Mouse (Mus musculus) kidney, postnatal 0 days (tissue): ENCODE measurements around the gene Tunar. TPM values are rescaled to one million over a fixed set of nuclear protein-coding genes. Genes with fewer than 3 reads are reported as not detected.

ENCODE experiments used
- ATAC-seq: fragments of 200-750 bp; cut with Nextera tagmentation; replicated peaks from 2 replicates; pipeline ENCODE4 v1.8.0; 2017; ENCODE audit warnings: low read depth, moderate number of reproducible peaks, moderate TSS enrichment, moderate library complexity; ENCODE audit not compliant: low FRiP score
- DNase-seq: peaks from one replicate; pipeline ENCODE4 v3.0.0-alpha.2; 2016; ENCODE audit warnings: low spot score
- H3K27ac ChIP-seq: fragments of 300-500 bp; sonication (generic); 2 replicates; pipeline ENCODE4 v1.5.1; 2014; ENCODE audit warnings: mild to moderate bottlenecking
- H3K27me3 ChIP-seq: fragments of 300-500 bp; sonication (generic); 2 replicates; pipeline ENCODE4 v1.6.1; 2014; ENCODE audit warnings: low read length, mixed read lengths; ENCODE audit not compliant: insufficient read depth
- H3K36me3 ChIP-seq: fragments of 300-500 bp; sonication (generic); 2 replicates; pipeline ENCODE4 v1.6.1; 2014; ENCODE audit warnings: low read length, mixed read lengths; ENCODE audit not compliant: insufficient read depth
- H3K4me1 ChIP-seq: fragments of 300-500 bp; sonication (generic); replicated peaks from 2 replicates; pipeline ENCODE4 v1.6.1; 2014; ENCODE audit warnings: antibody characterized with exemption, low read length, mixed read lengths; ENCODE audit not compliant: insufficient read depth
- H3K4me2 ChIP-seq: fragments of 300-500 bp; sonication (generic); 2 replicates; pipeline ENCODE4 v1.6.1; 2014; ENCODE audit warnings: mild to moderate bottlenecking, low read length, moderate library complexity, mixed read lengths
- H3K4me3 ChIP-seq: fragments of 300-500 bp; sonication (generic); replicated peaks from 2 replicates; pipeline ENCODE4 v1.5.1; 2014; ENCODE audit warnings: low read depth, low read length
- H3K9ac ChIP-seq: fragments of 300-500 bp; sonication (generic); 2 replicates; pipeline ENCODE4 v1.6.1; 2014; ENCODE audit warnings: low read depth, low read length
- H3K9me3 ChIP-seq: fragments of 300-500 bp; sonication (generic); replicated peaks from 2 replicates; pipeline ENCODE4 v1.6.1; 2016; ENCODE audit warnings: low read length, inconsistent platforms, mixed read lengths
- CTCF ChIP-seq: IDR thresholded peaks from 2 replicates; pipeline ENCODE4 v1.5.1; 2016; ENCODE audit warnings: antibody characterized with exemption, low read depth, mild to moderate bottlenecking, moderate library complexity
- WGBS: fragments of 180-500 bp; shearing (Covaris S2); extraction: QIAGEN DNeasy Blood & Tissue Kit; methylation state at CpG from one replicate; pipeline ENCODE4 v1.1.7; 2014; 5-methylcytosine and 5-hydroxymethylcytosine counted together
- polyA plus RNA-seq: library from polyadenylated mRNA; unstranded; fragments of >200 nt; fragmentation: Nextera tagmentation; extraction: Ambion mirVana; gene quantifications from 2 replicates; pipeline ENCODE4 v1.2.1, GENCODE M21; 2015

The Tunar gene
- polyA plus RNA-seq, 1 experiment from 2014 or later = 0.12 TPM

DNA sequence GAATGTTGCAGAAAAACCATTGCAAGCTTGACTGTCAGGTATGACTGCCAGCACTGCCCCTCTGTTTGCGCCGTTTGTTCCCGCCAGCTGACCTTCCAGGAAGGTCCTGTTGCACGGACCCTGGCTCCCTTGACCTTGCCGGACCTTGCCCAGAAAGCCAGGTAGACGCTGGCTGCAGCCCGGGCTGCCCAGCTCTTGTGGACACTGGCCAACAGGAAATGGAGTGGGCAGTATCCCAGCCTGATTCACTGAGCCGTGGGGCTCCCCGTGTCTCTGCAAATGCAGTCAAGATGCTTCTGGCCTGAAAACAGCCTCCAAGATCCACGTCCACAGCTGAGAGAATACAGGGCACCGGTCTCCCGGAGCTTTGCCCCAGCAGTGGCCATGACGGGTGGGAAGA, 13.6 kb downstream of the Tunar start:
- ATAC-seq (no peak), DNase-seq (no peak)
- no peak overlapping the region for H3K9ac ChIP-seq
- no peaks in the 10 kb centered on the region for H3K27me3 ChIP-seq
- H3K27ac ChIP-seq = no peak overlapping the region
- no peak for TF ChIP-seq CTCF
- H3K36me3 ChIP-seq = no peaks in the 10 kb centered on the region
- WGBS = 75% methylated on average over 13 of the region's 13 CpGs
- H3K4me1 ChIP-seq = no peaks in the 10 kb centered on the region
- H3K4me3 ChIP-seq = no peak overlapping the region
- no peaks in the 10 kb centered on the region for H3K9me3 ChIP-seq
- H3K4me2 ChIP-seq = no peak overlapping the region

- H3K27ac ChIP-seq = no peak overlapping the region
- WGBS = 75% methylated on average over 9 of the region's 9 CpGs
- H3K4me1 ChIP-seq = no peaks in the 10 kb centered on the region
- no peaks in the 10 kb centered on the region for H3K36me3 ChIP-seq
- H3K27me3 ChIP-seq = no peaks in the 10 kb centered on the region
- no peak overlapping the region for H3K4me3 ChIP-seq
- no peaks in the 10 kb centered on the region for H3K9me3 ChIP-seq
- no peak overlapping the region for H3K9ac ChIP-seq
- ATAC-seq (no peak), DNase-seq (no peak)
- no peak overlapping the region for H3K4me2 ChIP-seq
- no peak for TF ChIP-seq CTCF
Measured at GRCm38 (mm10) chr12:105354266-105354665, 20.6 kb downstream of the Tunar start.

DNA sequence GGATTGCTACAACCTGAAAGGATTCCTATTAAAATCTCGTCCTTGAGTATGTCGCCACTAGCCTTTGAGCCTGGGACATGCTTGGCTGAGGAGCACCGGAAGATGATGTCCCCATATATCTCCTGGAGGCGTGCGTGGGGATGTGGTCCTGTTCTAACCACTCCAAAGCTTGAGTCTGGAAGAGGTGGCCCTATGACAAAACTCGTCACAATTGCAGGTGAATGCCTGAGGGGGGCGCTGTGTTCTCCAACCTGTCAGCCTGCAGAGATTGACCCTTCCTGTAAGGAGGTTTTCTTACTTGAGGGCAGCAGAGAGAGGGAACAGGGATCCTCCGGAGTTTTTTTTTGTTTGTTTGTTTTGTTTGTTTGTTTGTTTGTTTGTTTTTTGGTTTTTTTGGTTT, 21.1 kb downstream of the Tunar start:
- Histone ChIP-seq H3K27ac (no peak overlapping the region), H3K9me3 (no peaks in the 10 kb centered on the region), H3K9ac (no peak overlapping the region), H3K4me1 (no peaks in the 10 kb centered on the region), H3K4me2 (no peak overlapping the region), H3K27me3 (no peaks in the 10 kb centered on the region), H3K4me3 (no peak overlapping the region), H3K36me3 (no peaks in the 10 kb centered on the region)
- WGBS = 80% methylated on average over 8 of the region's 8 CpGs
- DNase-seq (no peak), ATAC-seq (no peak)
- no peak for TF ChIP-seq CTCF

DNA sequence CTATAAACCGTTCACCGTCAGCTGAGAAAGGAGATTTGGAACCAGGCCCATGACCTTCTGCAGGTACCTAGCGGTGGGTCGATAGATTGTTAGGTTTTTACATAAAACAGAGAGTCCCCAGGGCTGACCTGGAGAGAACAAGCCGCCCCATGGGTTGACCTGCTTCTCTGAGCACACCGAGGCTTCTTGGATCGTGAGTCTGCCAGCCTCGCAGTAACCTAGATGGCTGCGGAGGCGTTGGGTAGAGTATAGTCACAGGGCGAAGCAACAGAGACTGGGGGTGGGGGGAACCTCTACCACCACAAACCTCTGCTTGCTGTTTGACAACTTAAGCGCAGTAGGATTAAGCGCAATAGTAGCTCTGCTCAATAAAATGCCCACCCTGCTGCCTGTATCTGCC, 23.1 kb downstream of the Tunar start:
- DNase-seq (no peak), ATAC-seq (no peak)
- no peak overlapping the region for H3K27ac ChIP-seq
- no peak overlapping the region for H3K4me2 ChIP-seq
- TF ChIP-seq CTCF = no peak
- no peak overlapping the region for H3K4me3 ChIP-seq
- H3K4me1 ChIP-seq = no peaks in the 10 kb centered on the region
- H3K36me3 ChIP-seq = no peaks in the 10 kb centered on the region
- WGBS = 85% methylated on average over 13 of the region's 13 CpGs
- no peak overlapping the region for H3K9ac ChIP-seq
- H3K9me3 ChIP-seq = no peaks in the 10 kb centered on the region
- no peaks in the 10 kb centered on the region for H3K27me3 ChIP-seq

- peak; percentile 28 for DNase-seq
- Histone ChIP-seq H3K36me3 (no peaks in the 10 kb centered on the region), H3K9ac (no peak overlapping the region), H3K4me3 (no peak overlapping the region), H3K9me3 (no peaks in the 10 kb centered on the region), H3K4me2 (no peak overlapping the region), H3K27me3 (no peaks in the 10 kb centered on the region), H3K4me1 (no peaks in the 10 kb centered on the region), H3K27ac (no peak overlapping the region)
- no peak for TF ChIP-seq CTCF
- ATAC-seq = no peak
- 25% methylated on average over 2 of the region's 2 CpGs for WGBS
Measured at GRCm38 (mm10) chr12:105363648-105364047, 30.0 kb downstream of the Tunar start.

GRCm38 (mm10) chr12:105374564-105374963, 40.9 kb downstream of the Tunar start:
- Histone ChIP-seq H3K36me3 (no peaks in the 10 kb centered on the region), H3K4me1 (no peaks in the 10 kb centered on the region), H3K4me2 (no peak overlapping the region), H3K9me3 (no peaks in the 10 kb centered on the region), H3K4me3 (no peak overlapping the region), H3K9ac (no peak overlapping the region), H3K27ac (no peak overlapping the region), H3K27me3 (no peaks in the 10 kb centered on the region)
- WGBS = 36% methylated on average over 8 of the region's 8 CpGs
- ATAC-seq (no peak), DNase-seq (peak; percentile 28)
- no peak for TF ChIP-seq CTCF

- Histone ChIP-seq H3K36me3 (no peaks in the 10 kb centered on the region), H3K27ac (no peak overlapping the region), H3K27me3 (no peaks in the 10 kb centered on the region), H3K9ac (no peak overlapping the region), H3K4me2 (no peak overlapping the region), H3K4me1 (no peaks in the 10 kb centered on the region), H3K9me3 (no peaks in the 10 kb centered on the region), H3K4me3 (no peak overlapping the region)
- TF ChIP-seq CTCF = no peak
- DNase-seq = no peak
- no peak for ATAC-seq
- WGBS = 33% methylated on average over 12 of the region's 12 CpGs
Measured at GRCm38 (mm10) chr12:105376976-105377375, 43.3 kb downstream of the Tunar start.
